Comparison of ENCODE assay signal across 19 mouse cellular contexts in genomic region chr7:113845191-113845590, GRCm38 (mm10).
DNase-seq lines count a peak whose midpoint lies in the region; ATAC-seq and TF ChIP-seq lines count a peak whose summit lies in the region.
"Had no signal": no experiment of that assay in that cellular context is flagged by ENCODE, and none has a peak within 500 bp of the region (broad histone marks: within the 10 kb centered on the region; RNA-seq: fewer than 3 reads in every experiment).

No protein-coding gene starts in this region.

- no peak overlapping the region for H3K27ac ChIP-seq in hindbrain, embryonic 13.5 days
- H3K27ac ChIP-seq in hindbrain, embryonic 14.5 days = no peak overlapping the region
- H3K27ac ChIP-seq in embryonic facial prominence, embryonic 15.5 days (replicated peaks) = no peak overlapping the region
- H3K27ac ChIP-seq: embryonic facial prominence, embryonic 13.5 days; forebrain, embryonic 15.5 days; heart, adult 2 months had no signal

- no peaks in the 10 kb centered on the region for H3K36me3 ChIP-seq in hindbrain, embryonic 13.5 days
- H3K36me3 ChIP-seq in hindbrain, embryonic 14.5 days (replicated peaks; ENCODE audit: control insufficient read depth, insufficient read depth) = no peaks in the 10 kb centered on the region
- no peaks in the 10 kb centered on the region for H3K36me3 ChIP-seq in embryonic facial prominence, embryonic 15.5 days
- H3K36me3 ChIP-seq: embryonic facial prominence, embryonic 13.5 days; forebrain, embryonic 15.5 days had no signal

- WGBS in hindbrain, embryonic 13.5 days = 78% methylated on average over 5 of the region's 5 CpGs
- 58% methylated on average over 5 of the region's 5 CpGs for WGBS in hindbrain, embryonic 14.5 days
- 53% methylated on average over 5 of the region's 5 CpGs for WGBS in embryonic facial prominence, embryonic 15.5 days

- no peak overlapping the region for H3K4me2 ChIP-seq in hindbrain, embryonic 13.5 days
- no peak overlapping the region for H3K4me2 ChIP-seq in hindbrain, embryonic 14.5 days (replicated peaks)
- no peak overlapping the region for H3K4me2 ChIP-seq in embryonic facial prominence, embryonic 15.5 days (replicated peaks)
- H3K4me2 ChIP-seq: embryonic facial prominence, embryonic 13.5 days; forebrain, embryonic 15.5 days; midbrain, embryonic 11.5 days had no signal

- H3K27me3 ChIP-seq in hindbrain, embryonic 13.5 days = 0 out of 2 replicates have a peak, but pooled peaks cover 7% of the 10 kb centered on the region
- no peaks in the 10 kb centered on the region for H3K27me3 ChIP-seq in hindbrain, embryonic 14.5 days (ENCODE audit: control insufficient read depth, insufficient read depth, low read length)
- no peaks in the 10 kb centered on the region for H3K27me3 ChIP-seq in embryonic facial prominence, embryonic 15.5 days
- H3K27me3 ChIP-seq: embryonic facial prominence, embryonic 13.5 days; forebrain, embryonic 15.5 days had no signal

- TF ChIP-seq CTCF in brain, embryonic 14.5 days (IDR thresholded peaks at IDR 0.05; ENCODE audit: borderline replicate concordance, extremely low read depth, insufficient read depth, insufficient read length) = no peak

- ATAC-seq in hindbrain, embryonic 13.5 days (ENCODE audit: low FRiP score) = peak; percentile 24; the same call in 1 of the 2 replicates
- no peak for ATAC-seq in hindbrain, embryonic 14.5 days (ENCODE audit: low FRiP score)
- ATAC-seq in embryonic facial prominence, embryonic 15.5 days (ENCODE audit: insufficient number of reproducible peaks, low FRiP score, low TSS enrichment, low read depth) = peak; percentile 65; the same call in 1 of the 2 replicates
- ATAC-seq: forebrain, embryonic 15.5 days; intestine, postnatal 0 days; lung, postnatal 0 days had no signal

- TF ChIP-seq POLR2A in brain, embryonic 14.5 days (IDR thresholded peaks at IDR 0.05; ENCODE audit: borderline replicate concordance, extremely low read depth, insufficient read depth, insufficient read length, poor library complexity, severe bottlenecking) = no peak

- peaks cover 16% of the 10 kb centered on the region for H3K4me1 ChIP-seq in hindbrain, embryonic 13.5 days (replicated peaks)
- H3K4me1 ChIP-seq in hindbrain, embryonic 14.5 days (replicated peaks; ENCODE audit: control insufficient read depth, insufficient read depth, low read length) = no peaks in the 10 kb centered on the region
- H3K4me1 ChIP-seq in embryonic facial prominence, embryonic 15.5 days = peaks cover 6% of the 10 kb centered on the region
- H3K4me1 ChIP-seq: forebrain, embryonic 15.5 days had no signal

- no peaks in the 10 kb centered on the region for H3K9me3 ChIP-seq in hindbrain, embryonic 13.5 days
- no peaks in the 10 kb centered on the region for H3K9me3 ChIP-seq in hindbrain, embryonic 14.5 days (ENCODE audit: control insufficient read depth, low read length)
- no peaks in the 10 kb centered on the region for H3K9me3 ChIP-seq in embryonic facial prominence, embryonic 15.5 days (replicated peaks)
- H3K9me3 ChIP-seq: embryonic facial prominence, embryonic 13.5 days; forebrain, embryonic 15.5 days had no signal

- peak; percentile 45 to 62 for DNase-seq in cerebellum, postnatal 25 days
- DNase-seq in cerebellum, postnatal 4 days (ENCODE audit: low spot score in 2 of 2) = no peak
- no peak for DNase-seq in hindbrain, embryonic 14.5 days (ENCODE audit: low spot score)
- peak; percentile 55 for DNase-seq in brain, embryonic 14.5 days (ENCODE audit: low read depth)
- no peak for DNase-seq in right cerebral cortex, postnatal 36 days (ENCODE audit: low spot score in 2 of 2)
- DNase-seq: adrenal gland, adult 2 months; gastrocnemius, postnatal 25 days; heart, adult 2 months; heart, postnatal 4 days; kidney, postnatal 25 days; right cerebral cortex, postnatal 4 days; thymus, postnatal 14 days had no signal

- H3K9ac ChIP-seq in hindbrain, embryonic 13.5 days = no peak overlapping the region
- H3K9ac ChIP-seq in hindbrain, embryonic 14.5 days = no peak overlapping the region
- no peak overlapping the region for H3K9ac ChIP-seq in embryonic facial prominence, embryonic 15.5 days
- H3K9ac ChIP-seq: embryonic facial prominence, embryonic 13.5 days; forebrain, embryonic 15.5 days had no signal

- H3K4me3 ChIP-seq in hindbrain, embryonic 13.5 days = no peak overlapping the region
- no peak overlapping the region for H3K4me3 ChIP-seq in hindbrain, embryonic 14.5 days (replicated peaks; ENCODE audit: low read length)
- H3K4me3 ChIP-seq in embryonic facial prominence, embryonic 15.5 days (replicated peaks) = no peak overlapping the region
- H3K4me3 ChIP-seq: embryonic facial prominence, embryonic 13.5 days; forebrain, embryonic 15.5 days; heart, adult 2 months had no signal

Comparison
In these comparisons a context has a peak if more than half of its experiments do, and no peak if none do; other contexts are left out.
1. DNase-seq: peak in cerebellum, postnatal 25 days (2 of 2) and brain, embryonic 14.5 days (single experiment); none in cerebellum, postnatal 4 days (0 of 2), hindbrain, embryonic 14.5 days (single experiment) and right cerebral cortex, postnatal 36 days (0 of 2).